Mouse (Mus musculus) testis, adult 2 months (tissue): ENCODE measurements around the gene Dnajc27. TPM values are rescaled to one million over a fixed set of nuclear protein-coding genes. Genes with fewer than 3 reads are reported as not detected.
A peak's percentile ranks its signal among the peaks of the same experiment; 100 is the strongest.

Source experiments
- H3K27ac ChIP-seq: fragments of 200-500 bp; 2 replicates; pipeline ENCODE4 v1.5.1; 2012; ENCODE audit warnings: low read depth, low read length; ENCODE audit not compliant: control insufficient read depth, insufficient read depth
- H3K27me3 ChIP-seq: fragments of 200-500 bp; 2 replicates; pipeline ENCODE4 v1.6.1; 2012; ENCODE audit warnings: mild to moderate bottlenecking, low read length, moderate library complexity; ENCODE audit not compliant: control insufficient read depth, insufficient read depth
- H3K36me3 ChIP-seq: fragments of 200-500 bp; 2 replicates; pipeline ENCODE4 v1.6.1; 2012; ENCODE audit warnings: mild to moderate bottlenecking, low read length; ENCODE audit not compliant: control insufficient read depth, insufficient read depth
- H3K4me1 ChIP-seq: fragments of 200-500 bp; 2 replicates; pipeline ENCODE4 v1.6.1; 2012; ENCODE audit warnings: low read length; ENCODE audit not compliant: control insufficient read depth, insufficient read depth
- H3K4me3 ChIP-seq: fragments of 200-500 bp; 2 replicates; pipeline ENCODE4 v1.5.1; 2012; ENCODE audit warnings: low read depth, mild to moderate bottlenecking, low read length, moderate library complexity, mixed read lengths; ENCODE audit not compliant: control insufficient read depth
- CTCF ChIP-seq: fragments of 200-500 bp; IDR thresholded peaks from 2 replicates; pipeline ENCODE4 v1.5.1; 2012; ENCODE audit warnings: low read depth, mild to moderate bottlenecking, inconsistent platforms, low read length, moderate library complexity; ENCODE audit not compliant: control insufficient read depth, insufficient read depth, insufficient replicate concordance
- POLR2A ChIP-seq: fragments of 200-500 bp; IDR thresholded peaks from 2 replicates; pipeline ENCODE4 v1.6.1; 2012; ENCODE audit warnings: low read depth, mild to moderate bottlenecking, inconsistent platforms, low read length, moderate library complexity; ENCODE audit not compliant: control insufficient read depth
- polyA plus RNA-seq: library from polyadenylated mRNA; depleted of rRNA; stranded (reverse); fragments of >200 nt; gene quantifications from 2 replicates; pipeline ENCODE4 v1.2.3, GENCODE M21; 2012

Gene Dnajc27
- polyA plus RNA-seq, 1 experiment = 99.1 TPM

- H3K36me3 ChIP-seq = no peaks in the 10 kb centered on the region
- H3K27ac ChIP-seq = no peak overlapping the region
- H3K4me1 ChIP-seq = peaks cover 3% of the 10 kb centered on the region; the same call in 1 of the 2 replicates
- no peaks in the 10 kb centered on the region for H3K27me3 ChIP-seq
- TF ChIP-seq CTCF (peak; percentile 37; the same call in 1 of the 2 replicates), POLR2A (no peak)
- no peak overlapping the region for H3K4me3 ChIP-seq
Observed at GRCm38 (mm10) chr12:4080311-4080710, 2.1 kb upstream of the Dnajc27 start.

- H3K4me3 ChIP-seq = peak overlapping the region; percentile 34; the same call in 1 of the 2 replicates
- TF ChIP-seq CTCF (no peak), POLR2A (no peak)
- H3K36me3 ChIP-seq = peaks cover 2% of the 10 kb centered on the region
- H3K27me3 ChIP-seq = no peaks in the 10 kb centered on the region
- H3K4me1 ChIP-seq = peaks cover 3% of the 10 kb centered on the region; the same call in 1 of the 2 replicates
- no peak overlapping the region for H3K27ac ChIP-seq
Observed at GRCm38 (mm10) chr12:4083441-4083840, 1.1 kb downstream of the Dnajc27 start.

GRCm38 (mm10) chr12:4107383-4107782 is 25.0 kb downstream of the Dnajc27 start:
- Histone ChIP-seq H3K27me3 (no peaks in the 10 kb centered on the region), H3K27ac (no peak overlapping the region), H3K4me1 (no peaks in the 10 kb centered on the region), H3K36me3 (no peaks in the 10 kb centered on the region; the same call in 1 of the 2 replicates), H3K4me3 (no peak overlapping the region)
- TF ChIP-seq POLR2A (no peak), CTCF (peak; percentile 59; the same call in 1 of the 2 replicates)

GRCm38 (mm10) chr12:4116132-4116531 is 33.7 kb downstream of the Dnajc27 start:
- peaks cover 1% of the 10 kb centered on the region; the same call in 1 of the 2 replicates for H3K36me3 ChIP-seq
- no peaks in the 10 kb centered on the region for H3K4me1 ChIP-seq
- no peak for TF ChIP-seq POLR2A
- no peaks in the 10 kb centered on the region for H3K27me3 ChIP-seq
- no peak overlapping the region for H3K27ac ChIP-seq
- H3K4me3 ChIP-seq = no peak overlapping the region

GRCm38 (mm10) chr12:4117136-4117535 is 34.8 kb downstream of the Dnajc27 start:
- no peaks in the 10 kb centered on the region for H3K4me1 ChIP-seq
- H3K36me3 ChIP-seq = peaks cover 1% of the 10 kb centered on the region; the same call in 1 of the 2 replicates
- H3K27ac ChIP-seq = no peak overlapping the region
- no peaks in the 10 kb centered on the region for H3K27me3 ChIP-seq
- no peak overlapping the region for H3K4me3 ChIP-seq
- TF ChIP-seq CTCF = no peak

- Histone ChIP-seq H3K27me3 (no peaks in the 10 kb centered on the region), H3K27ac (no peak overlapping the region), H3K36me3 (peaks cover 1% of the 10 kb centered on the region; the same call in 1 of the 2 replicates), H3K4me1 (no peaks in the 10 kb centered on the region), H3K4me3 (no peak overlapping the region)
- TF ChIP-seq CTCF (no peak), POLR2A (no peak)
Observed at GRCm38 (mm10) chr12:4117579-4117978, 35.2 kb downstream of the Dnajc27 start.

- Histone ChIP-seq H3K4me1 (no peaks in the 10 kb centered on the region), H3K27ac (no peak overlapping the region), H3K4me3 (no peak overlapping the region)
Observed at GRCm38 (mm10) chr12:4127346-4127745, 45.0 kb downstream of the Dnajc27 start.

GRCm38 (mm10) chr12:4132941-4133846 is 50.8 kb downstream of the Dnajc27 start, which contains the start of gene Adcy3:
Adcy3 (plus strand) TSS chr12:4133103.
- Histone ChIP-seq H3K4me3 (peak within 1 kb of the TSS; percentile 50), H3K27me3 (no peaks in the 10 kb centered on the region), H3K4me1 (peaks cover 9% of the 10 kb centered on the region), H3K36me3 (no peaks in the 10 kb centered on the region), H3K27ac (no peak within 1 kb of the TSS)
- no peak for TF ChIP-seq POLR2A
- TF ChIP-seq CTCF = no peak

More at GRCm38 (mm10) chr12:4127346-4127745, 45.0 kb downstream of the Dnajc27 start:
- no peaks in the 10 kb centered on the region for H3K36me3 ChIP-seq
- no peaks in the 10 kb centered on the region for H3K27me3 ChIP-seq
- TF ChIP-seq CTCF = no peak
- TF ChIP-seq POLR2A = no peak
